Mouse (Mus musculus) liver, postnatal 0 days (tissue): ENCODE results near the gene Cdh23. TPM values are rescaled to one million over a fixed set of nuclear protein-coding genes. Genes with fewer than 3 reads are reported as not detected.

ENCODE experiments used
- ATAC-seq: fragments of 200-750 bp; cut with Nextera tagmentation; 2 replicates; pipeline ENCODE4 v1.8.0; 2017; ENCODE audit warnings: mild to moderate bottlenecking, moderate library complexity
- DNase-seq: peaks from one replicate; pipeline ENCODE4 v3.0.0-alpha.2; 2016
- H3K27ac ChIP-seq: fragments of 300-500 bp; sonication (generic); 2 replicates; pipeline ENCODE4 v1.5.1; 2014; ENCODE audit warnings: antibody characterized with exemption, moderate library complexity, mild to moderate bottlenecking, low read depth
- H3K27me3 ChIP-seq: fragments of 300-500 bp; sonication (generic); 2 replicates; pipeline ENCODE4 v1.6.1; 2014; ENCODE audit warnings: low read length, control low read depth, mixed read lengths; ENCODE audit not compliant: insufficient read depth
- H3K36me3 ChIP-seq: fragments of 300-500 bp; sonication (generic); replicated peaks from 2 replicates; pipeline ENCODE4 v1.6.1; 2014; ENCODE audit warnings: mild to moderate bottlenecking, control low read depth, low read length, moderate library complexity, mixed read lengths; ENCODE audit not compliant: insufficient read depth
- H3K4me1 ChIP-seq: fragments of 300-500 bp; sonication (generic); 2 replicates; pipeline ENCODE4 v1.6.1; 2014; ENCODE audit warnings: antibody characterized with exemption, mild to moderate bottlenecking, control low read depth; ENCODE audit not compliant: insufficient read depth
- H3K4me2 ChIP-seq: fragments of 300-500 bp; sonication (generic); 2 replicates; pipeline ENCODE4 v1.6.1; 2014; ENCODE audit warnings: low read depth, mild to moderate bottlenecking, low read length, moderate library complexity, mixed read lengths
- H3K4me3 ChIP-seq: fragments of 300-500 bp; sonication (generic); 2 replicates; pipeline ENCODE4 v1.5.1; 2014; ENCODE audit warnings: low read depth, low read length
- H3K9ac ChIP-seq: fragments of 300-500 bp; sonication (generic); replicated peaks from 2 replicates; pipeline ENCODE4 v1.6.1; 2014; ENCODE audit warnings: mild to moderate bottlenecking, moderate library complexity
- H3K9me3 ChIP-seq: fragments of 300-500 bp; sonication (generic); 2 replicates; pipeline ENCODE4 v1.6.1; 2016; ENCODE audit warnings: mild to moderate bottlenecking, control low read depth, low read length, mixed read lengths
- CTCF ChIP-seq: sonication (generic); IDR thresholded peaks from 2 replicates; pipeline ENCODE4 v1.5.1; 2016; ENCODE audit warnings: antibody characterized with exemption, low read depth
- EP300 ChIP-seq: IDR thresholded peaks from 2 replicates; pipeline ENCODE4 v1.6.1; 2016; ENCODE audit warnings: antibody characterized with exemption, low read depth, mild to moderate bottlenecking
- WGBS: fragments of 180-500 bp; shearing (Covaris S2); extraction: QIAGEN DNeasy Blood & Tissue Kit; methylation state at CpG from one replicate; pipeline ENCODE4 v1.1.7; 2014; ENCODE audit not compliant: insufficient replicate concordance; 5-methylcytosine and 5-hydroxymethylcytosine counted together
- polyA plus RNA-seq: library from polyadenylated mRNA; unstranded; fragments of >200 nt; fragmentation: Nextera tagmentation; extraction: Ambion mirVana; gene quantifications from 2 replicates; pipeline ENCODE4 v1.2.1, GENCODE M21; 2015

Cdh23 gene
- polyA plus RNA-seq, 1 experiment from 2014 or later: 0.28 TPM

- Histone ChIP-seq H3K9ac (no peak overlapping the region), H3K27ac (no peak overlapping the region), H3K4me3 (no peak overlapping the region), H3K4me1 (peaks cover 40% of the 10 kb centered on the region), H3K27me3 (no peaks in the 10 kb centered on the region), H3K36me3 (peaks cover 48% of the 10 kb centered on the region), H3K4me2 (no peak overlapping the region), H3K9me3 (no peaks in the 10 kb centered on the region)
- WGBS: 44% methylated on average over 8 of the region's 8 CpGs
- DNase-seq: no peak
- ATAC-seq: no peak
- TF ChIP-seq CTCF: no peak
- TF ChIP-seq EP300: no peak
Measured at GRCm38 (mm10) chr10:60292209-60292608, 404.1 kb downstream of the Cdh23 start.

DNA sequence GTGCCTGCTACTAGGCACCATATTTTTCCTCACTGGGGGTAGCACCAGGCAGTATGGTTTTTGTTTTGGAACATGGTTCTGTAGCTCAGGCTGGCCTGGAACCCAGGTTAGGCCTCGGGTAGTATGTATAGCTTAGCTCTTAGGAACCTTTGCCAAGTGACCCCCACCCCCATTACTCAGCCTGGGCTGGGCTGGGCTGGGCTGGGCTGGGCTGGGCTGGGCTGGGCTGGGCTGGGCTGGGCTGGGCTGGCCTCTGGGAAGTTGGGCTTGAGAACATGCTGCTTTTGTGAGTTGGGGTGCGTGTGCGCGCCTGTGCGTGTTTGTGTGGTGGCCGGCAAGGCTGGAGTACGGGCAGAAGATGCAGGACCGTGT is 405.6 kb downstream of the Cdh23 start:
- H3K9ac ChIP-seq: no peak overlapping the region

GRCm38 (mm10) chr10:60290026-60290738 is 406.1 kb downstream of the Cdh23 start:
- H3K4me1 ChIP-seq: peaks cover 52% of the 10 kb centered on the region
- H3K9me3 ChIP-seq: no peaks in the 10 kb centered on the region
- peak overlapping the region; percentile 26; the same call in 1 of the 2 replicates for H3K4me2 ChIP-seq
- H3K9ac ChIP-seq: 0 out of 2 replicates have a peak overlapping the region, but pooled peaks have one; percentile 14
- H3K27me3 ChIP-seq: no peaks in the 10 kb centered on the region
- H3K4me3 ChIP-seq: no peak overlapping the region
- WGBS: 23% methylated on average over 7 of the region's 7 CpGs
- peak overlapping the region; percentile 49 for H3K27ac ChIP-seq
- peaks cover 32% of the 10 kb centered on the region for H3K36me3 ChIP-seq
- TF ChIP-seq CTCF (no peak), EP300 (no peak)
- no peak for DNase-seq
- peak; percentile 20; the same call in 1 of the 2 replicates for ATAC-seq

More for the DNA sequence above, 405.6 kb downstream of the Cdh23 start:
- DNase-seq (no peak), ATAC-seq (no peak)
- Histone ChIP-seq H3K4me3 (no peak overlapping the region), H3K4me1 (peaks cover 47% of the 10 kb centered on the region), H3K27me3 (no peaks in the 10 kb centered on the region), H3K9me3 (no peaks in the 10 kb centered on the region), H3K36me3 (peaks cover 38% of the 10 kb centered on the region), H3K4me2 (peak overlapping the region; percentile 26; the same call in 1 of the 2 replicates), H3K27ac (no peak overlapping the region; the same call in 1 of the 2 replicates)
- 77% methylated on average over 8 of the region's 8 CpGs for WGBS
- no peak for TF ChIP-seq CTCF
- no peak for TF ChIP-seq EP300

DNA sequence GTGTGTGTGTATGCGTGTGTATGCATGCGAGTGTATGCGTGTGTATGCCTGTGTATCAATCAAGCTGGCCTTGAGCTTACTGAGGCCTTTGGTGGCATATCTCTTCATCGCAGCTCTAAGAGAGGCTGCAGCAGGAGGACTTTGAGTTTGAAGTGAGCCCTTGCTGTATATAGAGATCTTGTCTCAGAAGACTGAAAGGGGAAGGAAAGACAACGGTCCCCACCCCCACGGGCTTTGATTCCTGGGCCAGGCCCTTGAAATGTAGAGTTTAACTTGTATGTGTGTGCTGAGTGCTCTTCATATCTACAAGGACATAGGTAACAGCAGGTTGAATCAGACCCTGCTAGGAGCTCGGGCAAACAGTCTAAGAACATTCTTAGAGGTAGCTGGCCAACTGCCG is 407.1 kb downstream of the Cdh23 start:
- WGBS: 43% methylated on average over 8 of the region's 8 CpGs
- TF ChIP-seq EP300 (no peak), CTCF (no peak)
- H3K9me3 ChIP-seq: no peaks in the 10 kb centered on the region
- peaks cover 22% of the 10 kb centered on the region for H3K36me3 ChIP-seq
- peaks cover 61% of the 10 kb centered on the region for H3K4me1 ChIP-seq
- H3K9ac ChIP-seq: no peak overlapping the region
- no peak for DNase-seq
- no peak for ATAC-seq
- no peak overlapping the region for H3K4me3 ChIP-seq
- H3K4me2 ChIP-seq: peak overlapping the region; percentile 26
- no peaks in the 10 kb centered on the region for H3K27me3 ChIP-seq
- peak overlapping the region; percentile 49; the same call in 1 of the 2 replicates for H3K27ac ChIP-seq

DNA sequence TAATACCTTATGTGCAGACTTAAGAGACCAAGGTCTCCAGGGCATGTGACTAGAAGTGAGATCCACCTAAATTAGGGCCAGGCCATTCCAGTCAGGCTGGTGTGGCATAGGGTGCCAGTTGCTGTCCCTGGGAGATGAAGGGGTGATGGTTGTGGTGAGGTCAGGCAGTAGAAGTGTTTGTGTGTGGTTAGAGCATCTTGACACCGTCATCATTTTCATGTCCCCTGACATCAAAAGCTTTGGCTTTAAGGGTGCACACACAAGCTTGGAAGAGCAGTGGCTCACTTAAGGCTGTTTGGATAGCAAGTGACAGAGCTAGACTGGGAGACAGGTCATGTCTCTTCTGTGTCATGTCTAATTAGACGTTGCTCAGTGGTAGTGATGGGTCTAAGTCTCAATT is 408.6 kb downstream of the Cdh23 start:
- Histone ChIP-seq H3K9ac (no peak overlapping the region), H3K9me3 (no peaks in the 10 kb centered on the region), H3K27me3 (no peaks in the 10 kb centered on the region), H3K36me3 (peaks cover 8% of the 10 kb centered on the region), H3K4me1 (peaks cover 75% of the 10 kb centered on the region), H3K4me2 (no peak overlapping the region), H3K27ac (peak overlapping the region; percentile 18; the same call in 1 of the 2 replicates), H3K4me3 (no peak overlapping the region)
- WGBS: 39% methylated on average over 2 of the region's 2 CpGs
- DNase-seq (no peak), ATAC-seq (no peak)
- no peak for TF ChIP-seq CTCF
- no peak for TF ChIP-seq EP300

DNA sequence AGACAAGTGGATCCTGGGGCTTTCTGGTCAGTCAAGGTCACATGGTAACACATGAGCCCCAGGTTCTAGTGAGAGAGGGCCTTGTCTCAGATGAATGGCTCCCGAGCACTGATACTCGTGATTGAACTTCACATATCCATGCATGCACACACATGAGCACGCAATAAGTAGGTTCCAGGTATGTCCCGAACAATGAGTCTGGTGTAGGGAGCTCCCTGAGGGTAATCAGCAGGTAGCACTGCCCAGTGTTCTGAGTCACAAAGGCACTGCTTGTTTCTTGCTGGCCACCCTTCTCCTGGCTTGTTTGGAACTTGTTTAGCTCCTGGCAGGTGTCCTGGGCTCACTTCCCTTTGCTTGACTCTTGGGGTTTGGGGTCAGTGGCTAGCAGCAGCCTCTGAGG is 409.1 kb downstream of the Cdh23 start:
- peak overlapping the region; percentile 18 for H3K27ac ChIP-seq
- peaks cover 2% of the 10 kb centered on the region; the same call in 1 of the 2 replicates for H3K36me3 ChIP-seq
- no peak overlapping the region for H3K4me2 ChIP-seq
- no peak for TF ChIP-seq CTCF
- no peak for TF ChIP-seq EP300
- no peaks in the 10 kb centered on the region for H3K27me3 ChIP-seq
- H3K4me1 ChIP-seq: peaks cover 81% of the 10 kb centered on the region
- DNase-seq (no peak), ATAC-seq (no peak)
- H3K9me3 ChIP-seq: no peaks in the 10 kb centered on the region
- no peak overlapping the region for H3K4me3 ChIP-seq
- WGBS: 72% methylated on average over 4 of the region's 4 CpGs
- no peak overlapping the region for H3K9ac ChIP-seq
